Mouse (Mus musculus): ENCODE results near the gene Rtkn2. TPM values are rescaled to one million over a fixed set of nuclear protein-coding genes. Genes with fewer than 3 reads are reported as not detected.

Gene Rtkn2
- total and polyA plus RNA-seq, 2 experiments from 2014 or later, result 2.4 to 2.8 TPM

DNA sequence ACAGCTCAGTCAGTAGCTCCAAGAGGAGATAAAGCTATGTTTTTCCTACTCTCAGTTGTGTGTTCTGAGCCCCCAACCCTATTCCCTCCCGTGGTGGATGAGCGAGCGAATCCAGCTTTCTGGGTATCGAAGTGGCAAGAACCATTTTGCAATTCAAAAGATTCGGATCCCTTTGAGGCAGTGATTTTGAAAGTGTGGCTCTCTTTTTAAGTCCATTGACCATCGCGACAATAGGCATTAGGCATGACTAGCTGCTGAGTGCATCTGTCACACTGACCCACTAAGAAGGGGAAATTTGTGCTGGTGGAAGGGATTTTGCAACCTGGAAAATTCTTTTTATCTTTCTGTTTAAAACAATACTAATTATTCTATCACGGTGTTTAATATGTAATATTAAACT, 15.3 kb upstream of the Rtkn2 start:
- no peaks in the 10 kb centered on the region for H3K9me3 ChIP-seq (ENCODE audit: low read length)
- WGBS, result 22% methylated on average over 8 of the region's 8 CpGs

DNA sequence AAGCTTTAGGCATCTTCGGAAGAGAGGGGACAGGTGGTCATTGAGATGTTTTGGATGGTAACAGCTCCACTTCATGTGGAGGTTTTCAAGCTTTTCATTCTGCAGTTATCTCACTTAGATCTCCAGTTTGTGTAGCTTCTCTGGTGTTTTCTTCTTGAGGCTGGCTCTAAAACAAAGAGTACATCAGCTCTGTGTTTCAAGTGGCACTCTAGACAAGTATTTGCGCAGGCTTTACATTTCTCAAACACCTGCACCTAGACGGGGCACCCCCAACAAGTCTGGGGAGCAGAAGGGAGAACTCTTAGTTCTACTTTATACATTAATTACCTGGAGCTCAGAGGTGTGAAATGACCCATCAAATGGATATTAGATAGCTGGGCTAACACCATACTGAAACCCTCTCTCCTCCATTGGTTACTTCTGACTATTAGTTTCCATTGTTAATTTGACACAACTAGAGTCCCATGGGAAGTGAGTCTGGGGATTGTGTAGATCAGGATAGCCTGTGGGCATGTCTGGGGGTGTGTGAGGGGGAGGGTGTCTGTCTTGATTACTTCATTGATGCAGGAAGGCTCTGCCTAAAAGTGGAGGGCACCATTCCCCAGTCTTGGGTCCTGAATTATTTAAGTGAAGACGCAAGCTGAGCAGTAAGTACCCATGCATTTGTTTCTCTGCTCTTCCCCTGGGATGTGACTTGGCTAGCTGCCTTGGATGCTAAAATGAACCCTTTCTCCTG, 14.0 kb upstream of the Rtkn2 start:
- H3K4me2 ChIP-seq (ENCODE audit: low read depth, low read length, poor library complexity, severe bottlenecking), result no peak overlapping the region
- WGBS, result 72% methylated on average over 4 of the region's 4 CpGs
- no peak overlapping the region for H3K27ac ChIP-seq (ENCODE audit: low read depth, low read length)
- H3K4me3 ChIP-seq (ENCODE audit: low read depth, low read length), result no peak overlapping the region
- ATAC-seq (ENCODE audit: low FRiP score) (no peak), DNase-seq (ENCODE audit: low spot score) (no peak)
- H3K9ac ChIP-seq (replicated peaks; ENCODE audit: low read length, poor library complexity, severe bottlenecking), result no peak overlapping the region
- H3K9me3 ChIP-seq (ENCODE audit: low read length), result no peaks in the 10 kb centered on the region
- H3K4me1 ChIP-seq (ENCODE audit: insufficient read depth, low read length), result no peaks in the 10 kb centered on the region
- no peaks in the 10 kb centered on the region for H3K36me3 ChIP-seq (ENCODE audit: insufficient read depth, low read length)
- H3K27me3 ChIP-seq (ENCODE audit: insufficient read depth, low read length), result no peaks in the 10 kb centered on the region
- TF ChIP-seq CTCF (IDR thresholded peaks at IDR 0.05), result no peak

More for the DNA sequence above, 15.3 kb upstream of the Rtkn2 start:
- Histone ChIP-seq H3K36me3 (ENCODE audit: insufficient read depth, low read length) (no peaks in the 10 kb centered on the region), H3K27me3 (ENCODE audit: insufficient read depth, low read length) (no peaks in the 10 kb centered on the region), H3K27ac (ENCODE audit: low read depth, low read length) (no peak overlapping the region), H3K4me2 (ENCODE audit: low read depth, low read length, poor library complexity, severe bottlenecking) (no peak overlapping the region), H3K4me1 (ENCODE audit: insufficient read depth, low read length) (no peaks in the 10 kb centered on the region), H3K4me3 (ENCODE audit: low read depth, low read length) (no peak overlapping the region), H3K9ac (replicated peaks; ENCODE audit: low read length, poor library complexity, severe bottlenecking) (no peak overlapping the region)
- TF ChIP-seq CTCF (IDR thresholded peaks at IDR 0.05), result no peak
- DNase-seq (ENCODE audit: low spot score), result no peak
- no peak for ATAC-seq (ENCODE audit: low FRiP score)

DNA sequence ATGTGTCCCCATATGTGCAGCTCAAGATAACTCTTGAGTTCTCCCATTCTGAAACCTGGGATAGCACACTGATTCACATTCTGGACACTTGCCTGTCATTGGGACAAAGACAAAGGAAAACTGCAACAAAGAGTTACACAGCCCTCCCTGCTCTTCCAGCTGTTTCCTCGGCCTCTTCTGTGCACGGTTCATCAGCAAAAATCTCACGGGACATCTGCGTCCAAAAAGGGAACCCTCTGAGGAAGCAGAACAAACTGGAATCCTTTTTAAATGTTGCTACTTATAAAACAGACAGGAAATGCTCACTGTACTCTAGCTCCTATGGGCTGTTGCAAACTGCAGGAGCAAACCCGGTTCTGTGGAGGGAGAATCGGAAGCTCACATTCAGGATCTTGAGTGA, 13.3 kb upstream of the Rtkn2 start:
- Histone ChIP-seq H3K9me3 (ENCODE audit: low read length) (no peaks in the 10 kb centered on the region), H3K9ac (replicated peaks; ENCODE audit: low read length, poor library complexity, severe bottlenecking) (no peak overlapping the region), H3K36me3 (ENCODE audit: insufficient read depth, low read length) (no peaks in the 10 kb centered on the region), H3K4me1 (ENCODE audit: insufficient read depth, low read length) (no peaks in the 10 kb centered on the region), H3K27me3 (ENCODE audit: insufficient read depth, low read length) (no peaks in the 10 kb centered on the region), H3K4me3 (ENCODE audit: low read depth, low read length) (no peak overlapping the region), H3K27ac (ENCODE audit: low read depth, low read length) (no peak overlapping the region), H3K4me2 (ENCODE audit: low read depth, low read length, poor library complexity, severe bottlenecking) (no peak overlapping the region)
- no peak for TF ChIP-seq CTCF (IDR thresholded peaks at IDR 0.05)
- 23% methylated on average over 6 of the region's 6 CpGs for WGBS
- no peak for ATAC-seq (ENCODE audit: low FRiP score)
- peak; percentile 11 for DNase-seq (ENCODE audit: low spot score)

DNA sequence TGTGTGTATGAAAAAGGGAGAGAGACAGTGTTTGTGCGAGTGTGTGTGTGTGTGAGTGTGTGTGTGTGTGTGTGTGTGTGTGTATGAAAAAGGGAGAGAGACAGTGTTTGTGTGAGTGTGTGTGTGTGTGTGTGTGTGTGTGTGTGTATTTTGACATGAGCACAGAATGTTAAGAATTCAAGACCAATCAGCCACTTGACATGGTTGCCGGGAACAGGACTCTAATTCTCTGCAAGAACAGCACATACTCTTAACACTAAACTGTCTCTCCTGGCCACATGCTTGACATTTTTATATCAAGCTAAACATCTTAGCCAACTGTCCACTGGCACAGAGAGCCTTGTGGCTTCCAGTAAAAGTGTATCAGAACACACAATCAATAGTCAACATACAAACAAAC, 12.4 kb upstream of the Rtkn2 start:
- Histone ChIP-seq H3K4me3 (ENCODE audit: low read depth, low read length) (no peak overlapping the region), H3K27me3 (ENCODE audit: insufficient read depth, low read length) (no peaks in the 10 kb centered on the region), H3K4me2 (ENCODE audit: low read depth, low read length, poor library complexity, severe bottlenecking) (no peak overlapping the region), H3K9ac (replicated peaks; ENCODE audit: low read length, poor library complexity, severe bottlenecking) (no peak overlapping the region), H3K9me3 (ENCODE audit: low read length) (no peaks in the 10 kb centered on the region), H3K4me1 (ENCODE audit: insufficient read depth, low read length) (no peaks in the 10 kb centered on the region), H3K27ac (ENCODE audit: low read depth, low read length) (no peak overlapping the region), H3K36me3 (ENCODE audit: insufficient read depth, low read length) (no peaks in the 10 kb centered on the region)
- DNase-seq (ENCODE audit: low spot score), result no peak
- WGBS, result 78% methylated on average over 2 of the region's 2 CpGs
- no peak for ATAC-seq (ENCODE audit: low FRiP score)
- TF ChIP-seq CTCF (IDR thresholded peaks at IDR 0.05), result no peak

DNA sequence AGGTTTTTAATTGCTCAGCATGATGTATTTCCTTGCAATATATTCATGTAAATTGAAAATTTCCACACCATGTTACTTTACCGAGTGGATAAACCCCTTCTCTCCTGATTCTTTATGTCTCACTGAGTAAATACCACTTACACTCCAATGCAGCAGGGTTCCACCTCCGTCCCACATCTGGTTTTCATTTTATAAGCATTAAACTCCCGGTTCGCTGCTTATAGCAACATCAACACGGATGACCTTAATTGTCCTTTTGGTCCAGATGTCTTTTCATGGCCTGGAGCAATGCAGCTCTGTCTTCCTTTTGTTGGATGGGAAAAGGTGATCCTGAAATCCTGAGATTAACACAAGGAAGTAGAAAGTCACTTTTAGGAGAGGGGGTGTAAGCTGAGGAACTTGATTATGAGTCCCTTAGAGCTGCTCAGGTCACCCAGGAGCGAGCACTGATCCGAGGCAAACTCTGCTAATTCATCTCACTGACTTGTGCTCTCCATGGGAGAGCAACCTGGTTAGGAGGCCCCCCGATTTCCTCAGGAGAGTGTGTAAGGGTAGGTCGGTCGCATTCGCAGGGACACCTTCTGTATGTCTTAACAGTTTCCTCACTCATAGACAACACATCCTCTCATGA, 8.1 kb upstream of the Rtkn2 start:
- DNase-seq (ENCODE audit: low spot score), result no peak
- Histone ChIP-seq H3K9ac (replicated peaks; ENCODE audit: low read length, poor library complexity, severe bottlenecking) (no peak overlapping the region), H3K4me3 (ENCODE audit: low read depth, low read length) (no peak overlapping the region), H3K4me1 (ENCODE audit: insufficient read depth, low read length) (no peaks in the 10 kb centered on the region), H3K9me3 (ENCODE audit: low read length) (no peaks in the 10 kb centered on the region), H3K27ac (ENCODE audit: low read depth, low read length) (no peak overlapping the region), H3K4me2 (ENCODE audit: low read depth, low read length, poor library complexity, severe bottlenecking) (no peak overlapping the region), H3K27me3 (ENCODE audit: insufficient read depth, low read length) (no peaks in the 10 kb centered on the region), H3K36me3 (ENCODE audit: insufficient read depth, low read length) (no peaks in the 10 kb centered on the region)
- WGBS, result 72% methylated on average over 11 of the region's 11 CpGs
- TF ChIP-seq CTCF (IDR thresholded peaks at IDR 0.05), result no peak
- ATAC-seq (ENCODE audit: low FRiP score), result no peak

DNA sequence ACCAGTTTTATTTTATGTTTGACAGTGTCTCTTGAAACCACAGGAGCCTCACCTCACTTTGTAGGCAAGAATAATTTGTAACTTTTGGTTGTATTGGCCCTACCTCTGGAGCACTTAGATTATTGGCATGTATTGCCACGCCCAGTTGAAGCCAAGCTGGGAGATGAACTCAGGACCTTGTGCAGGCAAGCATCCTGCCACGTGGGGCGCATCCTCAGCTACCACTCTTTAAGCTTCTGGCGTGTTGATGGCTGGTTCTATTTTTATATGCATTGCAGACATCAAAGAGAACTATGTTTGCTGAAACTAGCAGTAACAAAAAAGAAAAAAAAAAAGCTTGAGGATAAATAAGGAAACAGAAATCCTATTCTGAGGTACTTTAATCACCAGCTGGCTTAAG, 2.1 kb upstream of the Rtkn2 start:
- H3K4me2 ChIP-seq (ENCODE audit: low read depth, low read length, poor library complexity, severe bottlenecking), result no peak overlapping the region
- 60% methylated on average over 4 of the region's 4 CpGs for WGBS
- no peaks in the 10 kb centered on the region for H3K4me1 ChIP-seq (ENCODE audit: insufficient read depth, low read length)
- no peaks in the 10 kb centered on the region for H3K27me3 ChIP-seq (ENCODE audit: insufficient read depth, low read length)
- ATAC-seq (ENCODE audit: low FRiP score), result no peak
- H3K9ac ChIP-seq (replicated peaks; ENCODE audit: low read length, poor library complexity, severe bottlenecking), result no peak overlapping the region
- H3K4me3 ChIP-seq (ENCODE audit: low read depth, low read length), result no peak overlapping the region
- H3K27ac ChIP-seq (ENCODE audit: low read depth, low read length), result no peak overlapping the region
- no peak for DNase-seq (ENCODE audit: low spot score)
- TF ChIP-seq CTCF (IDR thresholded peaks at IDR 0.05), result no peak
- no peaks in the 10 kb centered on the region for H3K9me3 ChIP-seq (ENCODE audit: low read length)
- no peaks in the 10 kb centered on the region for H3K36me3 ChIP-seq (ENCODE audit: insufficient read depth, low read length)

Measured in midbrain, postnatal 0 days (tissue).